In genomic region chr6:51320676-51321419, GRCm38 (mm10) we compare ENCODE assay signal across 13 mouse cellular contexts.
DNase-seq lines count a peak whose midpoint lies in the region; ATAC-seq and TF ChIP-seq lines count a peak whose summit lies in the region.
"Had no signal": no experiment of that assay in that cellular context is flagged by ENCODE, and none has a peak within 500 bp of the region (broad histone marks: within the 10 kb centered on the region; RNA-seq: fewer than 3 reads in every experiment).

No protein-coding gene starts in this region.

- H3K4me3 ChIP-seq in heart, embryonic 12.5 days = no peak overlapping the region
- H3K4me3 ChIP-seq in kidney, postnatal 0 days (replicated peaks; ENCODE audit: low read depth, low read length) = no peak overlapping the region
- no peak overlapping the region for H3K4me3 ChIP-seq in kidney, adult 2 months (ENCODE audit: insufficient read depth, low read depth, low read length)
- H3K4me3 ChIP-seq: left cerebral cortex, adult 2 months; myocyte had no signal

- H3K4me2 ChIP-seq in heart, embryonic 12.5 days = no peak overlapping the region
- H3K4me2 ChIP-seq in kidney, postnatal 0 days (ENCODE audit: low read length) = no peak overlapping the region

- no peak for DNase-seq in heart, postnatal 36 days
- peak; percentile 51 for DNase-seq in kidney, postnatal 0 days (ENCODE audit: low spot score)
- no peak for DNase-seq in kidney, adult 2 months
- peak; percentile 39 for DNase-seq in embryo, embryonic 11 days
- DNase-seq in mesoderm, embryonic 11.5 days (ENCODE audit: low read depth, low spot score) = peak; percentile 42
- no peak for DNase-seq in gastrocnemius, postnatal 25 days
- DNase-seq: cerebellum, adult 9-11 months; right cerebral cortex, adult 18-20 months; thymus, postnatal 25 days had no signal

- intact Hi-C loops in heart, postnatal 36 days (cut with DNase I) = loop anchor here (2.0 kb wide), 1 partner anchor 18 kb away; no protein-coding TSS in a partner anchor

- 37% methylated on average over 8 of the region's 8 CpGs for WGBS in heart, embryonic 12.5 days
- WGBS in kidney, postnatal 0 days = 25% methylated on average over 8 of the region's 8 CpGs
- whole genome bisulfite sequencing in kidney, adult 2 months = 53% methylated on average over 8 of the region's 8 CpGs

- ATAC-seq in heart, embryonic 12.5 days (ENCODE audit: insufficient number of reproducible peaks, low FRiP score) = 0 out of 2 replicates have a peak, but pooled peaks have one; percentile 61
- ATAC-seq in kidney, postnatal 0 days (replicated peaks; ENCODE audit: low FRiP score, low read depth) = 0 out of 2 replicates have a peak, but pooled peaks have one; percentile 52

- H3K36me3 ChIP-seq in heart, embryonic 12.5 days = no peaks in the 10 kb centered on the region
- no peaks in the 10 kb centered on the region for H3K36me3 ChIP-seq in kidney, postnatal 0 days (ENCODE audit: insufficient read depth, low read length)
- H3K36me3 ChIP-seq in kidney, adult 2 months (ENCODE audit: control insufficient read depth, insufficient read depth, low read length) = no peaks in the 10 kb centered on the region

- peaks cover 40% of the 10 kb centered on the region for H3K4me1 ChIP-seq in heart, embryonic 12.5 days (replicated peaks)
- no peaks in the 10 kb centered on the region for H3K4me1 ChIP-seq in kidney, postnatal 0 days (replicated peaks; ENCODE audit: insufficient read depth, low read length)
- no peaks in the 10 kb centered on the region for H3K4me1 ChIP-seq in kidney, adult 2 months (ENCODE audit: control insufficient read depth, insufficient read depth, low read length)

- no peak for TF ChIP-seq POLR2A in kidney, adult 2 months (IDR thresholded peaks at IDR 0.05; ENCODE audit: low read depth, low read length)

- peak overlapping the region; percentile 43 for H3K27ac ChIP-seq in heart, embryonic 12.5 days (ENCODE audit: poor library complexity, severe bottlenecking)
- no peak overlapping the region for H3K27ac ChIP-seq in kidney, postnatal 0 days
- no peak overlapping the region for H3K27ac ChIP-seq in kidney, adult 2 months (ENCODE audit: insufficient read depth, low read depth, low read length)
- H3K27ac ChIP-seq: left cerebral cortex, adult 2 months; liver, embryonic 14.5 days had no signal

- H3K27me3 ChIP-seq in heart, embryonic 12.5 days (replicated peaks) = no peaks in the 10 kb centered on the region
- H3K27me3 ChIP-seq in kidney, postnatal 0 days (ENCODE audit: insufficient read depth, low read length) = no peaks in the 10 kb centered on the region
- no peaks in the 10 kb centered on the region for H3K27me3 ChIP-seq in kidney, adult 2 months (replicated peaks; ENCODE audit: control insufficient read depth, insufficient read depth, low read length)

- no peak for TF ChIP-seq CTCF in kidney, postnatal 0 days (IDR thresholded peaks at IDR 0.05; ENCODE audit: low read depth)
- no peak for TF ChIP-seq CTCF in kidney, adult 2 months (conservative IDR thresholded peaks at IDR 0.05; ENCODE audit: insufficient read depth, insufficient read length, low read depth, low read length)

- no peak overlapping the region for H3K9ac ChIP-seq in heart, embryonic 12.5 days
- H3K9ac ChIP-seq in kidney, postnatal 0 days (ENCODE audit: low read depth, low read length) = no peak overlapping the region
- H3K9ac ChIP-seq: liver, embryonic 14.5 days had no signal

- H3K9me3 ChIP-seq in heart, embryonic 12.5 days (replicated peaks) = 0 out of 2 replicates have a peak, but pooled peaks cover 3% of the 10 kb centered on the region
- no peaks in the 10 kb centered on the region for H3K9me3 ChIP-seq in kidney, postnatal 0 days (replicated peaks; ENCODE audit: low read length)

Comparison
In these comparisons a context has a peak if more than half of its experiments do, and no peak if none do; other contexts are left out.
1. DNase-seq: peak in kidney, postnatal 0 days (single experiment), embryo, embryonic 11 days (single experiment) and mesoderm, embryonic 11.5 days (single experiment); none in heart, postnatal 36 days (0 of 2), kidney, adult 2 months (single experiment) and gastrocnemius, postnatal 25 days (single experiment).